Mouse (Mus musculus): ENCODE results near the gene Fndc8.

- TF ChIP-seq CTCF (IDR thresholded peaks at IDR 0.05; ENCODE audit: low read depth): no peak
- TF ChIP-seq EP300 (IDR thresholded peaks at IDR 0.05; ENCODE audit: low read depth): no peak
These were observed 14.1 kb upstream of the Fndc8 start for GRCm38 (mm10) chr11:82877726-82878344.
